Mouse (Mus musculus) stomach, embryonic 15.5 days (tissue): Measurements from ENCODE around the gene Crybg1. TPM values are rescaled to one million over a fixed set of nuclear protein-coding genes. Genes with fewer than 3 reads are reported as not detected.
A peak's percentile ranks its signal among the peaks of the same experiment; 100 is the strongest.
"Not testable (repeated sequence)": the region's sequence is repeated elsewhere in the genome, so short reads cannot be mapped to it uniquely, and the experiment has no call there.

Experiments
- ATAC-seq: fragments of 200-750 bp; cut with Nextera tagmentation; 2 replicates; pipeline ENCODE4 v1.8.0; 2017; ENCODE audit warnings: low read depth, moderate number of reproducible peaks, moderate TSS enrichment; ENCODE audit not compliant: insufficient read depth, low FRiP score
- H3K27ac ChIP-seq: fragments of 300-500 bp; sonication (generic); 2 replicates; pipeline ENCODE4 v1.5.1; 2015; ENCODE audit warnings: mild to moderate bottlenecking, inconsistent platforms
- H3K27me3 ChIP-seq: fragments of 300-500 bp; sonication (generic); replicated peaks from 2 replicates; pipeline ENCODE4 v1.6.1; 2015; ENCODE audit warnings: inconsistent platforms
- H3K36me3 ChIP-seq: fragments of 300-500 bp; sonication (generic); 2 replicates; pipeline ENCODE4 v1.6.1; 2015; ENCODE audit warnings: inconsistent platforms
- H3K4me1 ChIP-seq: fragments of 300-500 bp; sonication (generic); 2 replicates; pipeline ENCODE4 v1.6.1; 2015; ENCODE audit warnings: inconsistent platforms
- H3K4me2 ChIP-seq: fragments of 300-500 bp; sonication (generic); 2 replicates; pipeline ENCODE4 v1.6.1; 2015; ENCODE audit warnings: mild to moderate bottlenecking, inconsistent platforms
- H3K4me3 ChIP-seq: fragments of 300-500 bp; sonication (generic); replicated peaks from 2 replicates; pipeline ENCODE4 v1.5.1; 2015; ENCODE audit warnings: inconsistent platforms
- H3K9ac ChIP-seq: fragments of 300-500 bp; sonication (generic); 2 replicates; pipeline ENCODE4 v1.6.1; 2015; ENCODE audit warnings: inconsistent platforms
- H3K9me3 ChIP-seq: fragments of 300-500 bp; sonication (generic); 2 replicates; pipeline ENCODE4 v1.6.1; 2016; ENCODE audit warnings: inconsistent platforms
- WGBS: fragments of 180-500 bp; shearing (Covaris S2); methylation state at CpG from one replicate; pipeline ENCODE4 v1.1.7; 2015; 5-methylcytosine and 5-hydroxymethylcytosine counted together
- polyA plus RNA-seq: library from polyadenylated mRNA; unstranded; fragments of >200 nt; fragmentation: Nextera tagmentation; extraction: Ambion mirVana; gene quantifications from 2 replicates; pipeline ENCODE4 v1.2.1, GENCODE M21; 2015

Crybg1 gene
- polyA plus RNA-seq, 1 experiment from 2014 or later, result 2.5 TPM

- Histone ChIP-seq H3K27ac (no peak overlapping the region), H3K4me3 (no peak overlapping the region), H3K4me2 (no peak overlapping the region), H3K36me3 (no peaks in the 10 kb centered on the region), H3K9ac (no peak overlapping the region), H3K27me3 (no peaks in the 10 kb centered on the region), H3K9me3 (no peaks in the 10 kb centered on the region), H3K4me1 (no peaks in the 10 kb centered on the region)
- ATAC-seq, result no peak
- WGBS, result 67% methylated on average over 5 of the region's 5 CpGs
These were observed 165.4 kb downstream of the Crybg1 start for GRCm38 (mm10) chr10:43983241-43983640.

- ATAC-seq, result no peak
- 83% methylated on average over 6 of the region's 6 CpGs for WGBS
- Histone ChIP-seq H3K36me3 (no peaks in the 10 kb centered on the region), H3K9me3 (no peaks in the 10 kb centered on the region), H3K4me1 (no peaks in the 10 kb centered on the region), H3K4me2 (no peak overlapping the region), H3K27ac (no peak overlapping the region), H3K27me3 (no peaks in the 10 kb centered on the region), H3K4me3 (no peak overlapping the region), H3K9ac (no peak overlapping the region)
These were observed 166.2 kb downstream of the Crybg1 start for GRCm38 (mm10) chr10:43982470-43982869.

- not testable (repeated sequence) for H3K9ac ChIP-seq, H3K27me3 ChIP-seq, H3K4me3 ChIP-seq, H3K27ac ChIP-seq, H3K36me3 ChIP-seq, H3K9me3 ChIP-seq, ATAC-seq, H3K4me1 ChIP-seq, H3K4me2 ChIP-seq
- WGBS, result 93% methylated on average over 3 of the region's 3 CpGs
These were observed 167.9 kb downstream of the Crybg1 start for GRCm38 (mm10) chr10:43980742-43981141.

- Histone ChIP-seq H3K4me1 (no peaks in the 10 kb centered on the region), H3K27ac (no peak overlapping the region), H3K27me3 (no peaks in the 10 kb centered on the region), H3K36me3 (no peaks in the 10 kb centered on the region), H3K4me3 (no peak overlapping the region), H3K9me3 (no peaks in the 10 kb centered on the region), H3K9ac (no peak overlapping the region), H3K4me2 (no peak overlapping the region)
- no peak for ATAC-seq
- 65% methylated on average over 1 of the region's 1 CpGs for WGBS
These were observed 168.6 kb downstream of the Crybg1 start for GRCm38 (mm10) chr10:43980080-43980479.

- no peak overlapping the region for H3K4me3 ChIP-seq
- no peak overlapping the region for H3K4me2 ChIP-seq
- H3K27ac ChIP-seq, result no peak overlapping the region
- H3K4me1 ChIP-seq, result no peaks in the 10 kb centered on the region
- 58% methylated on average over 3 of the region's 3 CpGs for WGBS
- H3K36me3 ChIP-seq, result no peaks in the 10 kb centered on the region
- no peaks in the 10 kb centered on the region for H3K27me3 ChIP-seq
- no peak for ATAC-seq
- H3K9ac ChIP-seq, result no peak overlapping the region
- H3K9me3 ChIP-seq, result no peaks in the 10 kb centered on the region
These were observed 171.3 kb downstream of the Crybg1 start for GRCm38 (mm10) chr10:43977353-43977752.

GRCm38 (mm10) chr10:43973244-43973643, 175.4 kb downstream of the Crybg1 start:
- no peak overlapping the region for H3K9ac ChIP-seq
- ATAC-seq, result no peak

GRCm38 (mm10) chr10:43964943-43965342, 183.7 kb downstream of the Crybg1 start:
- Histone ChIP-seq H3K36me3 (no peaks in the 10 kb centered on the region), H3K4me1 (no peaks in the 10 kb centered on the region), H3K4me3 (no peak overlapping the region), H3K27ac (no peak overlapping the region), H3K27me3 (no peaks in the 10 kb centered on the region), H3K9me3 (no peaks in the 10 kb centered on the region), H3K9ac (no peak overlapping the region), H3K4me2 (no peak overlapping the region)
- no peak for ATAC-seq
- 60% methylated on average over 2 of the region's 2 CpGs for WGBS

More at GRCm38 (mm10) chr10:43973244-43973643, 175.4 kb downstream of the Crybg1 start:
- Histone ChIP-seq H3K36me3 (no peaks in the 10 kb centered on the region), H3K4me1 (no peaks in the 10 kb centered on the region), H3K4me2 (no peak overlapping the region), H3K27ac (no peak overlapping the region), H3K4me3 (no peak overlapping the region), H3K9me3 (no peaks in the 10 kb centered on the region), H3K27me3 (no peaks in the 10 kb centered on the region)
- 56% methylated on average over 2 of the region's 2 CpGs for WGBS

- Histone ChIP-seq H3K27me3 (no peaks in the 10 kb centered on the region), H3K27ac (no peak overlapping the region), H3K9ac (no peak overlapping the region), H3K4me3 (no peak overlapping the region), H3K9me3 (no peaks in the 10 kb centered on the region), H3K4me1 (no peaks in the 10 kb centered on the region), H3K36me3 (no peaks in the 10 kb centered on the region), H3K4me2 (no peak overlapping the region)
- ATAC-seq, result peak; percentile 18; the same call in 1 of the 2 replicates
These were observed 194.7 kb downstream of the Crybg1 start for GRCm38 (mm10) chr10:43953942-43954341.

- H3K36me3 ChIP-seq, result no peaks in the 10 kb centered on the region
- no peaks in the 10 kb centered on the region for H3K4me1 ChIP-seq
- no peak overlapping the region for H3K27ac ChIP-seq
- ATAC-seq, result no peak
- no peaks in the 10 kb centered on the region for H3K27me3 ChIP-seq
- H3K4me3 ChIP-seq, result no peak overlapping the region
- no peak overlapping the region for H3K9ac ChIP-seq
- H3K9me3 ChIP-seq, result no peaks in the 10 kb centered on the region
- H3K4me2 ChIP-seq, result no peak overlapping the region
- WGBS, result 73% methylated on average over 4 of the region's 4 CpGs
These were observed 203.2 kb downstream of the Crybg1 start for GRCm38 (mm10) chr10:43945435-43945834.

- Histone ChIP-seq H3K4me2 (no peak overlapping the region), H3K27ac (no peak overlapping the region), H3K9ac (no peak overlapping the region), H3K36me3 (no peaks in the 10 kb centered on the region), H3K9me3 (no peaks in the 10 kb centered on the region), H3K4me3 (no peak overlapping the region), H3K27me3 (no peaks in the 10 kb centered on the region), H3K4me1 (no peaks in the 10 kb centered on the region)
- 54% methylated on average over 4 of the region's 4 CpGs for WGBS
- ATAC-seq, result no peak
These were observed 204.9 kb downstream of the Crybg1 start for GRCm38 (mm10) chr10:43943736-43944135.

GRCm38 (mm10) chr10:43939136-43939662, 209.5 kb downstream of the Crybg1 start:
- Histone ChIP-seq H3K9ac (no peak overlapping the region), H3K4me1 (no peaks in the 10 kb centered on the region), H3K27ac (no peak overlapping the region), H3K9me3 (no peaks in the 10 kb centered on the region), H3K27me3 (no peaks in the 10 kb centered on the region), H3K36me3 (peaks cover 4% of the 10 kb centered on the region; the same call in 1 of the 2 replicates), H3K4me3 (no peak overlapping the region), H3K4me2 (no peak overlapping the region)
- WGBS, result 75% methylated on average over 6 of the region's 6 CpGs
- no peak for ATAC-seq

GRCm38 (mm10) chr10:43928596-43928995, 220.1 kb downstream of the Crybg1 start:
- Histone ChIP-seq H3K27me3 (no peaks in the 10 kb centered on the region), H3K27ac (no peak overlapping the region), H3K9ac (no peak overlapping the region), H3K9me3 (no peaks in the 10 kb centered on the region), H3K36me3 (no peaks in the 10 kb centered on the region), H3K4me3 (no peak overlapping the region), H3K4me1 (no peaks in the 10 kb centered on the region), H3K4me2 (no peak overlapping the region)
- ATAC-seq, result no peak
- WGBS, result 70% methylated on average over 5 of the region's 5 CpGs

- 80% methylated on average over 8 of the region's 8 CpGs for WGBS
- H3K4me3 ChIP-seq, result no peak overlapping the region
- no peak for ATAC-seq
These were observed 220.9 kb downstream of the Crybg1 start for GRCm38 (mm10) chr10:43927736-43928135.

More at GRCm38 (mm10) chr10:43927736-43928135, 220.9 kb downstream of the Crybg1 start:
- Histone ChIP-seq H3K27me3 (no peaks in the 10 kb centered on the region), H3K27ac (no peak overlapping the region), H3K4me2 (no peak overlapping the region), H3K9me3 (no peaks in the 10 kb centered on the region), H3K4me1 (no peaks in the 10 kb centered on the region), H3K9ac (no peak overlapping the region), H3K36me3 (no peaks in the 10 kb centered on the region)
